Mouse (Mus musculus): ENCODE results near the gene Smarca2.

Smarca2 gene

GRCm38 (mm10) chr19:26747571-26748539, 143.0 kb downstream of the Smarca2 start:
- peak; percentile 92 for DNase-seq (ENCODE audit: low spot score)

DNA sequence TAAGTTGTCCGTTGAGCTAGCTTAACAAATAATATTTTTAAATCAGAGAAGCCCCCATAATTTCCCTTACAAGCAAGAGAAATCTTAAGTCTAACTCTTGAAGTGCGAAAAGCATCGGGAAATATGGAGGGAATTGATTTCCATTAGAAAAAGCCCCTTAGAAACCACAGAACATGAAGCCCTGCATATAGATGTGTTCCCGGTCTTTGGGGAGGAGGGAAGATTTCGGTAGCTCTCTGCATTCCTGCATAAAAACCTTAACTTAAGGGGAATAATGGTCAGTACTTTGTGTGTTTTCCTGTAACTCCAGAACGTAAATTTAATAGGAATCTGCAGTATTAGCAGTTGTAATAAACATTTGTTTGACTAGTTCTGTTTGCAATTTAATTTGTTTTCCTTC, 143.8 kb downstream of the Smarca2 start:
- DNase-seq (ENCODE audit: low spot score) = peak; percentile 61

GRCm38 (mm10) chr19:26749427-26750137, 144.7 kb downstream of the Smarca2 start:
- DNase-seq (ENCODE audit: low spot score) = peak; percentile 36

DNA sequence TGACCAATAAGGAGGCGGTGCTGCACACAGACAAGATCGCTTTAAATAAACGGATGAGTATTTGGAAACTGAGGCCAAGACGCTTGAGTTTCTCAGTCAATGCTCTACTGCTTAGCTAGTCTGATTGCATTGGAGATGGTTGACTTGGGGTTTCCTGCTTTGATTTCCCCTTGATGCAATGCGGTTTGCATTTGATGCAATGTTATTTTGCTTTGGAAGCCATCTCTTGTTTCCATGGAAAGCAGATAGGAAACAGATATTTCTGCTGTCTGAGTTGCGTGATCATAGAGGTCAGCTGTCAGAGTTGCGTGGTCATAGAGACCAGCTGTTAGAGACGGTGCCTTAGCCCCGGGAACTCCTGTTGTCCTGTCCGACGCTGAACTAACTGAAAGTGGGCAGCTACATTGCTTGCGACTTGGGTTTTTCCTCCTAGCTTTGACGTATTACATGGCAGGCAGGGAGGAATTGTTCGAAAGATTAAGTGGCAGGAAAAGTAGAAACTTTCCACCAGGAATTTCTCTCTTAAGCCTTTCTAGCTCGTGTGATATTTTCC, 147.8 kb downstream of the Smarca2 start:
- DNase-seq (ENCODE audit: low spot score) = no peak

DNA sequence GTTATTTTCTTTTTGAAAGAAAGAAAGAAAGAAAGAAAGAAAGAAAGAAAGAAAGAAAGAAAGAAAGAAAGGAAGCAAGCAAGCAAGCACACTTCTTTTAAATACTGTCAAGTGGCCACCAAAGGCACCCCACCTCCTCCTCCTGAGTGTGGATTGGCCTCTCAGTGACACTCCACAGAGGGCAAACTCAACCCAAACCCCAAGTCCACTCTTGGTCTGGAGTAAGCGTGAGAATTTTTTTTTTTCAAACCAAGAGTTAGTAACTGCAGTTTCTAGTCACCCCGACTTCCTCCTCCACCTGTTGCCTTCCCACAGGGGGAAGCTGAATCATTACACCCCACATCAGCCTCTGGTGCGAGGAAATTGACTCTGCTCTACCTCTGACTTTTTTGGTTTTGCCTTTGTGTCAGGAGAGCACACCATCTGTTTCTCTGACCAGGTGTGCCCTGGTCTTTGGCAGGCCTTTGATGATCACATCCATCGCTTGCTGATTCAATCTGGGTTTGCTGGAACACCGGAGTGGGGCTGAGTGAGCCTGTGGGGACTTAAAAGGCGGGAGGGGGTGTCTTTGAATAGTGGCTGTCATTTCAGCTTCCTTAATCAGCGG, 148.5 kb downstream of the Smarca2 start:
- DNase-seq (ENCODE audit: low spot score) = no peak

- no peak for DNase-seq (ENCODE audit: low spot score)
These were observed 149.4 kb downstream of the Smarca2 start for GRCm38 (mm10) chr19:26754016-26754794.

DNA sequence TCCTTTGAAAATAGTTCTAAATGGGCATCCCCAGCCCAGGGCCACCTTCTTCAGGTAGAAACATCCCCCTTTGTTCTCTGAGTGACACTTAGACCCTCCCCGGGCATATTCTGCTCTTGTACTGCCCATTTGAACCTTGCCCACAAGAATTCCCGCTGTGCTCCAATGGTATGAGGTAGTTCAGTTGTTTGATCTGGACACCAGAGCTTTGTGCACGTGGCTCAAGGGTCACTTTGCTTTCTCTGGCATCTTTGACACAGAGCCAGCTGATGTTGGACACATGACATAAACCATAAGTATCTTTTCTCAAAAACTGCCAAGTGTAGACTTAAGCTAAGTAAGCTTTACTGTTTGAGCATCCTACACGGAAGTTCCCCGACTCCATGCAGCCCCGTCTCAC, 151.1 kb downstream of the Smarca2 start:
- DNase-seq (ENCODE audit: low spot score) = no peak

GRCm38 (mm10) chr19:26756399-26756798, 151.5 kb downstream of the Smarca2 start:
- no peak for DNase-seq (ENCODE audit: low spot score)

GRCm38 (mm10) chr19:26758156-26758555, 153.3 kb downstream of the Smarca2 start:
- DNase-seq (ENCODE audit: low spot score) = no peak

- DNase-seq (ENCODE audit: low spot score) = no peak
These were observed 153.8 kb downstream of the Smarca2 start for GRCm38 (mm10) chr19:26758620-26759019.

- no peak for DNase-seq (ENCODE audit: low spot score)
These were observed 154.4 kb downstream of the Smarca2 start for GRCm38 (mm10) chr19:26759295-26759694.

- DNase-seq (ENCODE audit: low spot score) = no peak
These were observed 156.4 kb downstream of the Smarca2 start for GRCm38 (mm10) chr19:26761257-26761656.

GRCm38 (mm10) chr19:26765483-26765882, 160.6 kb downstream of the Smarca2 start:
- no peak for DNase-seq (ENCODE audit: low spot score)

DNA sequence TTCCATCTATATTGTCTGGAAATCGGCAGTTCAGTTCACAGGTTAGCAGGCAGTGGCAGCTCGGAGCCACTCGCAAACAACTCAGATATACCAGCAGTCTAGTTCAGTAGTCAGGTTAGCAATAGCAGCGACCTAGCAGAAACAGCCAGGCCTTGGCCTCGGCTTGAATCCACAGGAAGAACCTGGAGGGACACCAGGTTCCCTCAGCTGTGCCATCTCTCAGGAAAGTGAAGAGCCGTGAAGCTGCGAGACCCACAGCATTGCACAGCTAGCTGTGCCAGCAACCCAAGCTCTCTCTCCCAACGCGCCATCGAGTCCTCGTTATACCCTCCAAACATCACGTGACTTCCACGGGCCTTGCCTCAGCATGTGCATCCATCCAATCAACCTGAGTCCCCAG, 162.6 kb downstream of the Smarca2 start:
- DNase-seq (ENCODE audit: low spot score) = no peak

GRCm38 (mm10) chr19:26767941-26768340, 163.1 kb downstream of the Smarca2 start:
- DNase-seq (ENCODE audit: low spot score) = no peak

GRCm38 (mm10) chr19:26768846-26769245, 164.0 kb downstream of the Smarca2 start:
- no peak for DNase-seq (ENCODE audit: low spot score)

- peak; percentile 74 for DNase-seq (ENCODE audit: low spot score)
These were observed 165.0 kb downstream of the Smarca2 start for GRCm38 (mm10) chr19:26769609-26770500.

GRCm38 (mm10) chr19:26770592-26770991, 165.7 kb downstream of the Smarca2 start:
- DNase-seq (ENCODE audit: low spot score) = no peak

DNA sequence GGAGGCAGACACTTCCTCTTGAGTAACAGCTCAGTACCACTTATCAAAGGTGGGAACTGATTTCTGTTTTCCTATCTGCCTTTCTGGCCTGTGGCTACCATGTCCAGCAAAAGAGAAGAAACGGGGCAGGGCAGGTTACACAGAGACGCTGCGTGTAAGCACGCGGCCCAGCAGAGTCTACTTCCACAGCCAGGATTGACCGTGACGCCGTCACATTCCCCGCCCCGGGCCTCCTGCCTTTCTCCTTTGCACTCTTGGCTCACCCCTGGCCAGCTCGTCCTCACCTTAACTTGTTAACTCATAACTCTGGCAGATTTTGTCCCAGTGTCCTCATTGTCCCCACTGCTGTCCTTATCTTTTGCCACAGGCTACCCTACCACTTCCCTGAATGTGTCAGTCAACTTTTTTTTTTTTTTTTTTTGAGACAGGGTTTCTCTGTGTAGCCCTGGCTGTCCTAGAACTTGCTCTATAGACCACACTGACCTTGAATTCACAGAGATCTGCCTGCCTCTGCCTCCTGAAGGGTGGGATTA, 167.3 kb downstream of the Smarca2 start:
- no peak for DNase-seq (ENCODE audit: low spot score)

All from embryo, embryonic 10.5 days (tissue).